Mouse (Mus musculus): ENCODE measurements at regions not wholly inside any gene's neighbourhood (a gene's known extent, or its start where the extent isn't known, plus 50 kb on each side); places are given as distances from the start of the nearest gene placed in this dataset.

DNA sequence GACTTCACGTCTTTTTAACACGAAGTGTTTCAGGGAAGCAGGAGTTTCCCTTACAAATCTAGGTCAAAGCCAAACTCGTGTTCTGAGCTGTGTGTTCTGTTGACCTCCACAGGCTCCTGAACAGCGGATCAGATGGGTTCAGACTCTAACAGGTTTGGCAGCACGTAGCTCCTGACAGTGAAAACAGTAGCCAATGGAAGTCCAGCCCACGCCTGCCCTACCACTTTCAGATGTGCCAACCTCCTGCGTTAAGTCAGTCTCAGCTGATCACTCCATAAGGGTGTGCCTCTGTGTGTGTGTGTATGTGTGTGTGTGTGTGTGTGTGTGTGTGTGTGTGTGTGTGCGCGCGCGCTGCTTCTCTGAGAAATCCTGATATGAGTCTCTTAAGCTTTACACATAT, 116.8 kb downstream of the Basp1 start:
- TF ChIP-seq CTCF (IDR thresholded peaks at IDR 0.05) (no peak), EP300 (IDR thresholded peaks at IDR 0.05) (no peak)
